Mouse (Mus musculus) lung, embryonic 14.5 days (tissue): ENCODE measurements around the gene Uck1. TPM values are rescaled to one million over a fixed set of nuclear protein-coding genes. Genes with fewer than 3 reads are reported as not detected.
A peak's percentile ranks its signal among the peaks of the same experiment; 100 is the strongest.

Experiments used
- ATAC-seq: fragments of 200-750 bp; cut with Nextera tagmentation; 2 replicates; pipeline ENCODE4 v1.8.0; 2017; ENCODE audit warnings: mild to moderate bottlenecking, moderate TSS enrichment, moderate library complexity; ENCODE audit not compliant: insufficient read depth
- DNase-seq: peaks from one replicate; pipeline ENCODE4 v3.0.0-alpha.2; 2015
- H3K27ac ChIP-seq: fragments of 300-500 bp; sonication (generic); 2 replicates; pipeline ENCODE4 v1.5.1; 2014; ENCODE audit warnings: low read depth, mild to moderate bottlenecking, moderate library complexity
- H3K27me3 ChIP-seq: fragments of 300-500 bp; sonication (generic); 2 replicates; pipeline ENCODE4 v1.6.1; 2014; ENCODE audit warnings: low read length, control low read depth; ENCODE audit not compliant: insufficient read depth
- H3K36me3 ChIP-seq: fragments of 300-500 bp; sonication (generic); 2 replicates; pipeline ENCODE4 v1.6.1; 2014; ENCODE audit warnings: control low read depth; ENCODE audit not compliant: insufficient read depth
- H3K4me1 ChIP-seq: fragments of 300-500 bp; sonication (generic); 2 replicates; pipeline ENCODE4 v1.6.1; 2014; ENCODE audit warnings: antibody characterized with exemption, control low read depth; ENCODE audit not compliant: insufficient read depth
- H3K4me2 ChIP-seq: fragments of 300-500 bp; sonication (generic); 2 replicates; pipeline ENCODE4 v1.6.1; 2014; ENCODE audit warnings: mild to moderate bottlenecking
- H3K4me3 ChIP-seq: fragments of 300-500 bp; sonication (generic); 2 replicates; pipeline ENCODE4 v1.5.1; 2014; ENCODE audit warnings: low read depth, low read length
- H3K9ac ChIP-seq: fragments of 300-500 bp; sonication (generic); 2 replicates; pipeline ENCODE4 v1.6.1; 2014
- H3K9me3 ChIP-seq: fragments of 300-500 bp; sonication (generic); 2 replicates; pipeline ENCODE4 v1.6.1; 2016; ENCODE audit warnings: low read depth, low read length, control low read depth
- CTCF ChIP-seq: IDR thresholded peaks from 2 replicates; pipeline ENCODE4 v1.5.1; 2016; ENCODE audit warnings: antibody characterized with exemption, low read depth
- WGBS: fragments of 180-500 bp; shearing (Covaris S2); extraction: QIAGEN DNeasy Blood & Tissue Kit; methylation state at CpG from one replicate; pipeline ENCODE4 v1.1.7; 2014; 5-methylcytosine and 5-hydroxymethylcytosine counted together
- polyA plus RNA-seq: library from polyadenylated mRNA; unstranded; fragments of >200 nt; fragmentation: Nextera tagmentation; extraction: Ambion mirVana; gene quantifications from 2 replicates; pipeline ENCODE4 v1.2.1, GENCODE M21; 2014

The Uck1 gene
- polyA plus RNA-seq = 58.6 and 63.6 TPM in 2 replicates

- Histone ChIP-seq H3K9ac (peak within 1 kb of the TSS; percentile 81), H3K9me3 (no peaks in the 10 kb centered on the region), H3K4me3 (peak within 1 kb of the TSS; percentile 90), H3K27me3 (no peaks in the 10 kb centered on the region), H3K36me3 (peaks cover 31% of the 10 kb centered on the region), H3K27ac (peak within 1 kb of the TSS; percentile 67), H3K4me2 (peak within 1 kb of the TSS; percentile 72), H3K4me1 (no peaks in the 10 kb centered on the region)
- ATAC-seq (peak; percentile 92), DNase-seq (peak; percentile 95)
- TF ChIP-seq CTCF = no peak
- WGBS = 2% methylated on average over 59 of the region's 59 CpGs
Observed at GRCm38 (mm10) chr2:32259657-32260417, at the start of gene Uck1. Gene Uck1 (minus strand): TSS chr2:32260159.

GRCm38 (mm10) chr2:32308870-32309568 is 49.1 kb upstream of the Uck1 start:
- Histone ChIP-seq H3K4me3 (no peak overlapping the region), H3K27me3 (no peaks in the 10 kb centered on the region), H3K9me3 (no peaks in the 10 kb centered on the region), H3K4me2 (no peak overlapping the region), H3K36me3 (peaks cover 65% of the 10 kb centered on the region), H3K27ac (no peak overlapping the region), H3K4me1 (peaks cover 7% of the 10 kb centered on the region), H3K9ac (no peak overlapping the region)
- 80% methylated on average over 16 of the region's 16 CpGs for WGBS
- ATAC-seq (no peak), DNase-seq (no peak)
- no peak for TF ChIP-seq CTCF

- no peak overlapping the region for H3K4me2 ChIP-seq
- H3K9me3 ChIP-seq = no peaks in the 10 kb centered on the region
- H3K36me3 ChIP-seq = peaks cover 74% of the 10 kb centered on the region
- H3K27me3 ChIP-seq = no peaks in the 10 kb centered on the region
- no peak overlapping the region for H3K4me3 ChIP-seq
- no peak for ATAC-seq
- 44% methylated on average over 8 of the region's 8 CpGs for WGBS
- peaks cover 7% of the 10 kb centered on the region for H3K4me1 ChIP-seq
- DNase-seq = peak; percentile 88
- TF ChIP-seq CTCF = peak; percentile 91
- no peak overlapping the region for H3K9ac ChIP-seq
- H3K27ac ChIP-seq = no peak overlapping the region
Observed at GRCm38 (mm10) chr2:32307941-32308760, 48.2 kb upstream of the Uck1 start.

GRCm38 (mm10) chr2:32307247-32307798 is 47.4 kb upstream of the Uck1 start:
- 77% methylated on average over 6 of the region's 6 CpGs for WGBS
- Histone ChIP-seq H3K4me3 (no peak overlapping the region), H3K9me3 (no peaks in the 10 kb centered on the region), H3K27me3 (no peaks in the 10 kb centered on the region), H3K27ac (no peak overlapping the region), H3K4me2 (no peak overlapping the region), H3K4me1 (peaks cover 7% of the 10 kb centered on the region), H3K36me3 (peaks cover 82% of the 10 kb centered on the region), H3K9ac (no peak overlapping the region)
- DNase-seq (no peak), ATAC-seq (no peak)
- no peak for TF ChIP-seq CTCF

GRCm38 (mm10) chr2:32306176-32306575 is 46.2 kb upstream of the Uck1 start:
- Histone ChIP-seq H3K4me3 (no peak overlapping the region), H3K36me3 (peaks cover 94% of the 10 kb centered on the region), H3K27ac (no peak overlapping the region), H3K4me2 (no peak overlapping the region), H3K4me1 (peaks cover 4% of the 10 kb centered on the region; the same call in 1 of the 2 replicates), H3K9me3 (no peaks in the 10 kb centered on the region), H3K27me3 (no peaks in the 10 kb centered on the region), H3K9ac (no peak overlapping the region)
- 86% methylated on average over 9 of the region's 9 CpGs for WGBS
- no peak for ATAC-seq
- TF ChIP-seq CTCF = no peak
- DNase-seq = no peak

GRCm38 (mm10) chr2:32305668-32306067 is 45.7 kb upstream of the Uck1 start:
- H3K4me2 ChIP-seq = no peak overlapping the region
- TF ChIP-seq CTCF = no peak
- 85% methylated on average over 5 of the region's 5 CpGs for WGBS
- H3K9me3 ChIP-seq = no peaks in the 10 kb centered on the region
- no peak overlapping the region for H3K4me3 ChIP-seq
- H3K9ac ChIP-seq = no peak overlapping the region
- no peak overlapping the region for H3K27ac ChIP-seq
- no peak for DNase-seq
- H3K36me3 ChIP-seq = peaks cover 97% of the 10 kb centered on the region
- 0 out of 2 replicates have a peak, but pooled peaks cover 1% of the 10 kb centered on the region for H3K4me1 ChIP-seq
- H3K27me3 ChIP-seq = no peaks in the 10 kb centered on the region
- no peak for ATAC-seq
